Mouse (Mus musculus) T-helper 17 cell (primary cell): ENCODE measurements at regions not wholly inside any gene's neighbourhood (a gene's known extent, or its start where the extent isn't known, plus 50 kb on each side); places are given as distances from the start of the nearest gene placed in this dataset.

Experiments used
- in situ Hi-C, 2 experiments: fragments of 300-600 bp; cut with MboI, MseI; formaldehyde crosslinking; loops; 1 replicate in 1 of 2; 2 replicates in 1 of 2; pipeline ENCODE4 v1.15.1; 2025; ENCODE audit warnings: high pct_unique_total_duplicates in 2 of 2

GRCm38 (mm10) chr8:8928074-8928862, 237.9 kb upstream of the Arglu1 start:
- in situ Hi-C loops, result no loop called here

GRCm38 (mm10) chr8:8921446-8921845, 231.1 kb upstream of the Arglu1 start:
- in situ Hi-C loops, result no loop called here

DNA sequence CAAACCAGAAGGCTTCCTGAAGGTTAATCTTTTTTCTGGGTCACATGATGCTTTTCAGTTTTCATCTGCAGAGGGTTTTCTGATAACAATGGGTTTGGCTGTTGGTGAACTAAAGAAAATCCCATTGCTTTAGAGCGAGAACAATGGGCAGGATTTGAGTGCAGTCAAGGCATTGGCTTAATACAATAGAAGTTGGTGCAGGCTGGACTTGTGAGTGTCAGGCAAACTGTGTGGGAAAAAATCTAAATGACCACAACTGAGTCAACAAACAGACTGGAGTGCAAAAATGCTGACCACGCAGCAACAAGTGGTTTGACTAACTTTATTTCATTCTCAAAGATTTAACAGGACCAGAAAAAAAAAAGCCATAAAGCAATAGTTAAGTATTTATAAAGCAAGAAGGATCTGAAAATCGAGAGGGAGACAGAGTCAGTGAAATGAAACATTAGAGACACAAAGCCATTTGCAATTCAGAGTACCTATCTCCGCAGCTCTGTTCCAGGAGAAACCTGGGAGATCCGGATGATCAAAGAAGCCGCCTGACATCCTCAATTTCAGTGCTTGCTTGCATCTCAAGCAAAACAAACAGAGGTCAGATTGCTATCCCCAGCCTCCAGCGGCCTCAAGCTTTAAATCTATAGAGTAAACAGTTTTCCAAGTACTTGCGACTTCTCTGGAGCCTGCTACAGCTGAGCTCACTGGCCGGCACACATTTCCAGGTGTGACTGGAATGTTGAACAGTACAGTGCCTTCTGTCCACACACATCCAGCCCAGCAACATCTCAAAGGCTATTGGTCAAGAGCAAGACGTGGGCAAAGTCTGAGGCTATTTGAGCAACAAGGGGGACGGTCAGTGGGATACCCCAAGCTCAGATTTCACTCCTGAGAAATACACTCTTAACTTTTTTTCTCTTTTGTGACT, 229.5 kb upstream of the Arglu1 start:
- in situ Hi-C loops, result no loop called here

DNA sequence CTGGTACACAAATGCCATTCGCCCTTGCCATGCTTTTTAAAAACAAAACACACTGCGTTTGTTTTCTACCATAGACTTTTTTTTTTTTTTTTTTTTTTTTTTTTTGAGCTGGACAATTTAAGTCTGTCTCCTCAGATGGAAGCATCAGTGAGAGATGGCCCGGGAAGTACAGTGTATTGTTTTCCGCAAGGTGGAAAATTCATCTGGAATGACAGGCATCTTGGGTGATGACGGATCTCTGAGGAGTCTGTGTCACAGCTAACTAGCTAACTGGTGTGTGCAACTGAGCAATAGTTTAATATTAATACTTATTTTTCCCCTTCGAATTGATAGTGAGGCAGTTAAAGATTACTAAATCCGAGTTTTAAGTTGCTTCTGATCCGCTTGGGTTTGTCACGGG, 228.7 kb upstream of the Arglu1 start:
- in situ Hi-C loops, result no loop called here

- in situ Hi-C loops, result no loop called here
These were observed 217.3 kb upstream of the Arglu1 start for GRCm38 (mm10) chr8:8907478-8908165.

GRCm38 (mm10) chr8:8892996-8893395, 202.7 kb upstream of the Arglu1 start:
- in situ Hi-C loops, result no loop called here

- in situ Hi-C loops, result no loop called here
These were observed 187.0 kb upstream of the Arglu1 start for GRCm38 (mm10) chr8:8877286-8877685.

DNA sequence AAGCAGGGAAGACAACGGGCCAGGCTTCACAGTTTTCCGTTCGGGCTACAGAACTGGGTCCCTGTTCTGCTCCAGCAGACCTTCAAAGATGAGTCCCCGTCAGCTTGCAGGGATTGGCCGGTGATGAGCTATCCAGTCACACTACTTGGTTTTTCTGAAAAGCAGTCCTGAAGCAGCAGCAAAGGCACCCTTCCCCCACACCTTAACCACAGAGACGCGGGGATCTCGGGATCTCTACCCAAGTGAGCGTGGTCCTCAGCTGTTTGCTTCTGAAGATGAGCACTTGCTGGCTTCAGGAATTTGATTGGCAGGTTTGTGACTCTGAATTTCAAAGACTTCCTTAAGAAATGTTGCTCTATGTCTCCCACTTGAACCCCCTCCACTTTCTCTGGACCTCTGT, 186.6 kb upstream of the Arglu1 start:
- in situ Hi-C loops, result no loop called here

- in situ Hi-C loops, result no loop called here
These were observed 186.1 kb upstream of the Arglu1 start for GRCm38 (mm10) chr8:8876469-8876868.

DNA sequence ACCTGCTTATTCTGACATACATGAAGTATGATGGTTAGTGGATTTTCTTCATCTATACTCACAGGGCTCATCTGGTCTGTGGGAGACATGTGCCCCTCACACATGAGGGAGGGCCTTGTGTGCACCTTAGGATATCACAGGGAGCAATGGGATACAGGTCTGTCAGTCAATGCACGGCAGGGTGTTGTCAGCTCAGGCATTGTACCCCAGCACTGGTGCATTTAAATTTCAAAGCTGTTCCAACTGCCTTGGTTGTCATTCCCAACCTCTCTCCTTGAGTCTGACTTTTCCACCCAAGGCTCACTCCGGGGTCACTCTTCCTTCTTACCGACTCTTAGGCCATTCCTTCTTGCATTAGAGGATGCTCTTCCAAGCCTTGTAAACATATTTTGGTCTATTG, 181.6 kb upstream of the Arglu1 start:
- in situ Hi-C loops, result no loop called here

GRCm38 (mm10) chr8:8871039-8871438, 180.7 kb upstream of the Arglu1 start:
- in situ Hi-C loops, result no loop called here

DNA sequence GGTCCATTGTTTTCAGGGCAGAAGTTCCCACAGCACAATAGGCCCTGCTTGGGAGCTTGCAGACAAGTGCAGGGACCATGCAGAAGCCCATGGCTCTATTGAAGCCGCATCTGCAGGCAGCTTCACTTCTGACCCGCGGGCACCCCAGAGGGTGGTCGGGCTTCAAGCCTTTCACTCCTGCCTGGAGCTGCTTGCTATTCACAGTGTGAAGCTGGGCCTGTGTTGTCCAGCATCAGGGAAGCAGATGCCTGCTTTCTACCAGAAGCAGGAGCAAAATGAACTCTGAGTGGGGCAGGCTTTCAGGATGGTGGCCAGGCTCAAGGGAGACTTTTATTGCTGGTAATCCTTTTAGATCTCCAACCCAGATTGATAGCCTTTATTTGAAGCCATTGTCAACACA, 180.2 kb upstream of the Arglu1 start:
- in situ Hi-C loops, result no loop called here

- in situ Hi-C loops, result no loop called here
These were observed 179.0 kb upstream of the Arglu1 start for GRCm38 (mm10) chr8:8869338-8869737.

GRCm38 (mm10) chr8:8867924-8868323, 177.6 kb upstream of the Arglu1 start:
- in situ Hi-C loops, result no loop called here

DNA sequence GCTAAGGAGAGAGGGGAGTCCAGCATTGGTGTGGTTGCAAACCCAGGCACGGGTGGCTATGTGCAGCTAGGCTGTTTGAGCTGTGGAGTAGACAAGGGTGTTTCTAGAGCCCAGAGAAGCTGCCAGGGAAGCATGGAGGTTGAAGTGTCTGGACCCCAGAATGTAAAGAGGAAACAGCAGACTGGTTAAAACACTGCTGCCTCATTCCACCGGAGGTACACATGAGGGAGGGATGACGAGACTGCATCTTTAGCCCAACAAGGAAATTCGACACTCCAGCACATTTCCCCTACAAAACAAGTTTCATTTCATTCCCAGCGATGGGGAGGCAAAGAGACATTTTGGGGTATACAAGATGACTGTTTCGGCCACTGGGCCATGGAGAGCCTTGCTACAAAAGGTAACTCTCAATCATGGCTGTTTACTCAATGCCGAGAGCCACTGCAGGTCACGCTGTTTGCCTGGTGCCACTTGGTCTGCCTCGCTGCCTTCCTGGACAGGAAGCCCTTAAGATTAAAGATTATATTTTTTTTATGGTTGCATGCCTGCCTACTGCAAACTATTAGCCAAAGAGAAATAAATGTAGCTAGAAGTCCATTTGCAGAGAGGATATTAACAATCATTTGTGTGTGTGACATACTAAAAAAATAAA, 176.9 kb upstream of the Arglu1 start:
- in situ Hi-C loops, result no loop called here

DNA sequence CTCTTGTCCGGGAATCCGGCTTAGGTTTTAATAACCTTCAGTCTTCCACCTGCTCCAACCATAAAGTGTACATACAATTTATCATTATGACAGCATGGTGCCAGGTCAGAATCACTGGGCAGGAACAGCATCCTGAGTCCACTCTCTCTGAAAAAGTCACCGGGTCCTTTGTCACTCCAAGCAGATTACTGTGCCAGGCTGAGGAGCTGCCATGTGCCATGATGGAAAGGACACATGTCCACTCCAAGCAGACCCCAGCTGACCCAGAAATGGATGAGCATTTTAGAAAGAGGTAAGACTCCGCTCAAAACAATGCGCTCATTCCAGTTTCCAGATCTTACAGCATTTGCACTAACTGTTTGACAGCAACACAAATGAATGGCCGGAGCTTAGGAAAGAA, 172.4 kb upstream of the Arglu1 start:
- in situ Hi-C loops, result no loop called here

GRCm38 (mm10) chr8:8861331-8861940, 171.1 kb upstream of the Arglu1 start:
- in situ Hi-C loops, result no loop called here

DNA sequence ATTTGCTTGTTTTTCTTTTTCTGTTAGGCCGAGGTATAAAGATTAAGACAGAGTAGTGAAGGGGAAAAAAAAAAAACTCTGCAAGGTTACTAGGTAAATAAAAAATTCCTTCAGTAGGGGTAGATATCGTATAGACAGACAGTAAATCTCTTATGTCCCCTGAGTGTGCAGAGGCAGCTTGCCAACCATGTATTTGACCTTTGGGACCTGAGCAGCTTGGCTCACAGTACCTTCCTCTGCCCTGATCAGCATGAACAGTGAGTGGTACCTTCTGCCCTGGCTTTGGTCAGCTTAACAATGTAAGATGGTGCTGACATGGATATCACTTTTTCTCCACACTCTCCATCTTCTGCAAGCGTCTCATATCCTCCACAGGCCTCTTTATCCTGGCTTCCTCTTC, 168.3 kb upstream of the Arglu1 start:
- in situ Hi-C loops, result loop anchor here in 1 of 2 experiments (10.0 kb wide), 1 partner anchor 1136 kb away; no protein-coding TSS in a partner anchor

DNA sequence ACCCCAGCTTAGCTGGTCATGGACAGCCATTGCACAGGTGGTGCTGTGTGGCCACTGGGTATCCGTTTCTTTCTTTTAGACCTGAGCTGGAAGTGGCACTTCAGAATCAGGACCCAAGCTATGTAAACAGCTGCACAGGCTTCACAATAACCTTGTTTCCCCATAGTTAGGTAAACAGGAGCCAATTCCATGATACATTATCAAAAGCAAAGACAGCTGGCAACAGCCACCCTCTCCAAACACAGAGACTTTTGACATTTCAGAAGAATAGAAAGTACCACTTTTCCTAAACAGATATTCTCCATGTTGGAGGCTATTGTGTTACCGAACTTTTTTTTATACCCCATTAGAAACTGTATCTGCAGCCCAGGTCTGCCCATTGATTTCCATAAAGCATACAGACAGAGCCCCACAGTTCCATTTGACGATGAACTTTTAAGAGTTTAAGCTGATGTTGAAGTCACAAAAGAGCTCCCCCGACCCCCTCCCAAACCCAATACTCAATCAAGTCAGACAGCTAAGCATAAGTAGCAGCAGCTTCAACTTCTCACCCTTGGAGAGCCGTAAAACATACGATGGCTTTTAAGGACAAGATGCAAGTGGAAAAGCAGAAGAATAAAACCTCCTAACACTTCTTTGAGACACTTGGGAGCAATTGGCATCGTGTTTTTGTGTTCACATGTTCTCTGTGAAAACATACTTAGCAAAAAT, 162.5 kb upstream of the Arglu1 start:
- in situ Hi-C loops, result loop anchor here in 1 of 2 experiments (10.0 kb wide), 1 partner anchor 1142 kb away; no protein-coding TSS in a partner anchor

GRCm38 (mm10) chr8:8851271-8851670, 160.9 kb upstream of the Arglu1 start:
- in situ Hi-C loops, result loop anchor here in 1 of 2 experiments (10.0 kb wide), 1 partner anchor 1144 kb away; no protein-coding TSS in a partner anchor
